Mouse (Mus musculus): ENCODE data around the gene Syne1.

DNA sequence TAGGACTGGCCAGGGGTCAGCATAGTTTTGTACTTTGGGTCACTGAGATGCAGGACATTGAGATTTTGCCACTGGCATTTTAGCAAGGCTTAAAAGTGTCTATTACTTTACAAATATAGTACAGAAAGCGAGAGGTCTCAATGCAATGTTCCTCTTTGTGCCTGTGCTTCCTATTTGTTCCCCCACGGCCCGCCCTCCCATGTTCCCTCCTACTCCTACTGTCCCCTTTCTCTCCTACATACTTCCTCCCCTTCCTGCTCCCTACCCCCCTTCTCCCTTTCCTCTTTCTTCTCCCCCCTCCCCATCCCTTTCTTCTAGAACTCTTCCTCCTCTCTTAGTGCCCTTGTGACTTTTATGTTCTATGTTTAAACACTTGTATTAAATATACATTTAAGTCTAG is 494.3 kb downstream of the Syne1 start:
- TF ChIP-seq POLR2A (IDR thresholded peaks at IDR 0.05; ENCODE audit: borderline replicate concordance, low read depth, low read length) (no peak), CTCF (IDR thresholded peaks at IDR 0.05; ENCODE audit: low read depth, low read length) (no peak)

Data from bone marrow macrophage, adult 2 months (primary cell).